Mouse (Mus musculus) fibroblast of lung, adult 2 months (primary cell): ENCODE measurements at regions not wholly inside any gene's neighbourhood (a gene's known extent, or its start where the extent isn't known, plus 50 kb on each side); places are given as distances from the start of the nearest gene placed in this dataset.
A peak's percentile ranks its signal among the peaks of the same experiment; 100 is the strongest.

Experiments used
- DNase-seq: peaks from one replicate; pipeline ENCODE4 v3.0.0-alpha.2; 2011; ENCODE audit warnings: low read depth

DNA sequence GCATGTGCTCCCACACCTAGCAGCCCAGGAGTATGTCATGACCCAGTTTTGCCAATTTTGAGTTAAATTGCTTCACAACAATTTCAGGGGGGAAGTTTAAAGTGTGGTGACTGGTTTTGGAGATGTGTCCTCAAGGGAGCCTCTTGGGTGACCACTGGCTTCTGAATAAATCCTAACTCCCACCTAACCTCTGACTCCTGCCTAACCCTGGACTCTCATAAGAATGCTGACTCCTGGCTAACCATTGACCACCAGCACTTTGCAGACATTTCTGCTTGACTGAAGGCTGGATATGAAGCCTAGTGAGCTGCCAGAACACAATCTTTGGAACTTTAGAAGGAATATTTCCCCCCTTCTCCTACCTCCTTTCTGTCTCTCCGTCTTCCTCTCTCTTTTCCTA, 133.3 kb upstream of the Tmpo start:
- DNase-seq, result no peak

DNA sequence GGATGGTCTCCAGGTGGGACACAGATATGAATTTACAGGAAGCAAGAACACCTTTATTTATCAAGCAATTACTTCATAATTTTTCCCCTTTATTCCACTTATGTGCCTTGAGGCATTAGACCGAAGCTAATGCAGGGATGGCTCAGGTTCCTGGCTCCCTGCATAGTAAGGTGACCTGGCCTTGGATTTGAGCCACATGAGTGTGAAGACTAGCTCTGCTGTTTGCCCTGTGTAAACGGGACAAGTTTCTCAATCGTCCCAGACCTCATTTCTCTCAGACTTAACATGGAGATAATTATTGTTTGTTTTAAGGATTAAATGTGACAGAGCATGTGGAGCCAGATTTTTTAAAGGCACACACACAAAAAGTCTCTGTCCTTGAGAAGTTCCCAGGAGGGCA, 132.2 kb upstream of the Tmpo start:
- DNase-seq, result no peak

DNA sequence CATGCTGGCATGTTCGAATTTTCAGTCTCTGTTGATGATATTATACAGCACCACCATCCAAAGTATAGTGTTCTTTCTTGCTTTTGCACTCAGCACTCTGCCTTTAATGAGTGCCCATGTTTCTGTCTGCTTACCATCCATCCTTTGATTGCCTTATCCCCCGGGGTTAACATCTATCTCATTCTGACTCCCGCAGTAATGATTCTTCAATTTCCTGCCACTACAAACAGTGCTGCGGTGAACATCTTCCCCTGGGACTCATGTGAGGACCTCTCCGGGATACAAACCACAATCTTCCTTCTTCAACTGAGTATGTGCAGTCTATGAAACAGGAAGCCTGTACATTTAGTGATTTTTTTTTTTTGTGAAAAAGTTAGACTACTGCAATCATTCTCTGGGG, 131.8 kb upstream of the Tmpo start:
- no peak for DNase-seq

- DNase-seq, result peak; percentile 73
Observed at GRCm38 (mm10) chr10:91300067-91300466, 119.0 kb upstream of the Tmpo start.

GRCm38 (mm10) chr10:91297792-91298460, 116.8 kb upstream of the Tmpo start:
- peak; percentile 24 for DNase-seq

- DNase-seq, result no peak
Observed at GRCm38 (mm10) chr10:91295345-91295744, 114.2 kb upstream of the Tmpo start.

GRCm38 (mm10) chr10:91293226-91293625, 112.1 kb upstream of the Tmpo start:
- DNase-seq, result no peak

- no peak for DNase-seq
Observed at GRCm38 (mm10) chr10:91284259-91284658, 103.1 kb upstream of the Tmpo start.

- DNase-seq, result peak; percentile 60
Observed at GRCm38 (mm10) chr10:91270955-91271741, 90.0 kb upstream of the Tmpo start.

GRCm38 (mm10) chr10:91270268-91270954, 89.3 kb upstream of the Tmpo start:
- DNase-seq, result no peak

DNA sequence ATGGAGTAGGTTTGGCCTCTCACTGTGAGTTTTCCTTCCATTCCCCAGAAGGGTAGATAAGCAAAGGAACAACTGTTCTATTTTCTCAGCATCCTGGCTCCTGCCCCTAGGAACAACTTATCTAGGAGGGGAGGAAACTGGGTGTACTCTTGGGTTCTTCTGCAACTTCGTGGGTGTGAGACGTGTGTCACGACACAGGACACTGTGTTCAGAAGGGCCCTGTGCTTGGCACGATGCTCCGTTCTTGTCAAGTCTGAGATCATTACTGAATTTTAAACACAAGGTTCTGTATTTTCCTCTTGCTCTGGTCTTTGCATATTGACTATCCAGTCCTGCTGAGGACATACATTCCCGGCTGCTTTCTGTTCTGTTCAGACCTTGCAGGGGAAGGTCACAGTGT, 86.8 kb upstream of the Tmpo start:
- DNase-seq, result no peak

DNA sequence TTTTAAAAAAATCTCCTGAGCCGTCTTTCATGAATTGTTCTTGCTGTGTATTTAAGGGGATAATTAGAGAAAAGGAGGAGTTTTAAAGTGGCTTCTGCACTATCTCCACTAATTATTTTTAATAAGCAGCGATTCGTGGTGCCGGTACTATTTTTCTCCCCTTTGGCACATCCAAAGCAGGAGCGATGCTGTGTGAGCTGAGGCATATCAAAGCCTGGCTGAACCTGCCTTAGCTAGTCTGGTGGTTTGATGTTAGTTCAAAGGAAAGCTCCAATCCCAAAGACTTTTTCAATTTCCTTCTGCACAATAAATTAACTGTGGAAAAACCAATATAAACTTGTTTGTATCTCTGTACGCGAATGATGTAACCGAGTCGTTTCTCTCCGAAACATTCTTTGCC, 79.3 kb upstream of the Tmpo start:
- no peak for DNase-seq

- DNase-seq, result no peak
Observed at GRCm38 (mm10) chr10:91249681-91250195, 68.6 kb upstream of the Tmpo start.

DNA sequence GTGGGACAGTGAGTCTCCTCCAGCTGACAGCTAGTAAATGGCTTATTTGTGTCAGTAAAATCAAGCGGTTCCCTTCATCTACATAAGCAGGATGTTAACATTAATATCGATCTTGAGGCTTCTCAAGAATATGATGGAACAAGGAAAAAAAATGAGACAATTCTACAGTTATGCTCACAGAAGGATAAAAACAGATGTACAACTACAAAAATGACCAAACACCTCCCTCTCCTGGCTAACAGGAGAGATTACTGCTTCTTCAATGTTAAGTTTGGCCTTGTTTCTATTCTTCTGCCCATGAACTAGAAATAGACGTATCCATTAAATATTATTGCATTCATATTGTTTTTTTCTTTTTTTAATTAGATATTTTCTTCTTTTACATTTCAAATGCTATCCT, 63.2 kb upstream of the Tmpo start:
- peak; percentile 54 for DNase-seq

DNA sequence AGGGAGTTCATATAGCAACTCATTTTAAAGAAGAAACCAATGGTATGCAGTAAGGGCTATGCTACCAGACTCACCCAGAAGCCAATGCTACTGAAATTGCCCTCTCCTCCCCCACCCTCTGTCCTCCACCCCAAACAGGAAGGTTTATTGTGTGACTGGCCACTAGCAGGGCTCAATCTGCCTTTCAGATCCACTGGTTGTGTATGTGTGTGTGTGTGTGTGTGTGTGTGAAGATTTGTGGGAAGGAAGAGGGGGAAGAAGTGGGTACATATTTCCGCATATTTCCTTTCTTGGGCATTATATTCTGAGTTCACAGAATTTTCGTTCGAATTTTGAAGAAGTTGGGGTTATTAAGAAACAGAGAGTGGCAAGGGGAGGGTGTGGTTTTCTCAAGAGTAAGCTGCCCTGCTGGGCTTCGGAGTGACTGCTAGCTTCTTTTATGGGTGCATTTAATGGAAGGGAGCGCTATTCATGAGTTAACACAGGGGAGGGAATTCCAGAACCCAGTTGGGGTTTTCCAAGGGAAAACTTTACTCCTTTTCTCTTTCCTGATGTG, 61.5 kb upstream of the Tmpo start:
- no peak for DNase-seq

GRCm38 (mm10) chr10:91241611-91242005, 60.5 kb upstream of the Tmpo start:
- DNase-seq, result peak; percentile 87

DNA sequence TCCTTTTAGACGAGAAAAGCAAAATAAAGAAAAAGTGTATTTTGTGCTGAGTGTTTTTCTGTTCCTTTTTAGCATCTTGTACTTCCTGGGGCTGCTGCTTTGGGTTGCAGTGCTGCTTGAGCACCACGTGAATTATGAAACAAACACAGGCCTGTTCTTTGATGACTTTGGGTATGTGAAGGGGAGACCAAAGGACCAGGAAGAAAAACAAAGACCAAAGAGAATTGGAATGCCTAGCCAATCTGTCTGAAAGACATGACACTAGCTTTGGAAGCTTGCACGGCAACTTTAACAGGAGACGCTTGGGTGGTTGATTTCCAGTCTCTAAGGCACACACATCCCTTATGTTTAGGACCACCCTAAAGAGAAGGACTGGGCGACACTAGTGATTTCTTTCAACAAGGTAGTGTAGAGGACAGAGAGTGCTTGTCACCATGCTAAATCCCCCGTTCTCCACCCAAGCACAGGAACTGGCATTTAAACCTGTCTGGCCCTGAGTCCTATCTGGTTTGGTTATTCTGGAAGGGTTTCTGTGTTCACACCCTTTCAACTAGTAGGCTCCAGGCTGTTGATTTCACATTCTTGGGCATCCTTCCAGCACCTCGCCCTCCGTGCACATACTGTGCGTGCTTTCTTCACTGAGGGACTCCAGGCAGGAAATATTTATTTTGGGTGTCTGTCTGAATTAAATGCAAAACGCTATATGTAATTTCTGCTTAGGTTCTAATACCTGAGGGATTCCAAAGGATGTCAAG, 59.9 kb upstream of the Tmpo start:
- DNase-seq, result peak; percentile 81

DNA sequence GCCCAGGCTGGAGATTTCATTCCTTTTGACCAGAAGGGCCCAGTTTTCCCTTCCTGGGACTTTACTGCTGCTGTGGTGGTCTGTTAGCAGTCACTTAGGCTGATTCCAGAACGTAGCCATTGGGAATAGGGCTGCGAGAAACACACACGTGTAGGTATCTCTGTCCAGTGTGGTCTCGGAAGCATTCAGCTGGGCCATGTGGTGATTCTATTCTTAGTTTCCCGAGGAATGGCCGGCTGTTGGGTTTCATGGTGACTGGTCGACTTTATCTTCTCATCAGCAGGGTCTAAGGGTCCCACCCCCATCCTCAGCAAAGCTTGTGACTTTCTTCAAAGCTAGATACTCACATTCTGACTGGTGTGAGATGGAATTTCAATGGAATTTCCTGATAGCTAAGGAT, 59.2 kb upstream of the Tmpo start:
- DNase-seq, result no peak

DNA sequence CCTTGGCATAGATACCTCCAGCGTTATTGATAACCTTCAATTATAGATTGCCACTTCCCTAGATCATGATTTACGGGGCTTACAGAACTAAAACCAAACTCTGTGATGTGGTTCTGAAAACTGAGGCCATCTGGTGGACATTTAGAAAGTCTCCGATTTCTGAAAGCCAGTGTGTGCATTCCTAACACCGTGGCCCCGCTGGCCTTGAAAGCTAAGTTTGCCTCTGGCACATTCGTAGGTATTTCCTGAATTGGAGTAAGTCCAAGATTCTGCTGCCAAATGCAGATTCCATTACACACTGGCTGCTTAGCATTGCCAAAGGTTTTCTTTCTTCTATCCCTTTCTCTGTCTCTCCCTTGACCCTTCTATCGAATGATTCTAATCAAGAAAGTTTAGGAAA, 55.7 kb upstream of the Tmpo start:
- DNase-seq, result peak; percentile 62

DNA sequence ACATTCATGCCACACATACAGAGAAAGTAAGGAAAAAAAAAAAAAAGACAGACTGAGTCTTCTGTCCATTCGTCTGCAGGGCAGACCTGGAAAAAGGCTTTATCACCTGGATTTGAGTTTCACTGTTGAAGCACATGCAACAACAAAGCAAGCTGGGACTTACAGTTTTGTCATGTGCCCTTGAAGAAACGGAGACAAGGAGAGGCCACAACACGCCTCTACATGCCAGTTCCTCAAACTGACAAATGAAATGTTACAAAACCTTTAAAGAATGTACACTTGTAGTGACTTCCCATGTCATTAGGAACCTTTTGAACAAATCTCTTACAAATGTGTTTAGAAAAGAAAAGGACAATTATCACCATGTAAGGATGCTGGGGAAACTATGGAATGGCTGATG, 53.6 kb upstream of the Tmpo start:
- no peak for DNase-seq
